Mouse (Mus musculus): ENCODE data around the gene Vmn1r196. TPM values are rescaled to one million over a fixed set of nuclear protein-coding genes. Genes with fewer than 3 reads are reported as not detected.

Gene Vmn1r196
- polyA plus RNA-seq (2017; shearing (Covaris generic)) = not detected

DNA sequence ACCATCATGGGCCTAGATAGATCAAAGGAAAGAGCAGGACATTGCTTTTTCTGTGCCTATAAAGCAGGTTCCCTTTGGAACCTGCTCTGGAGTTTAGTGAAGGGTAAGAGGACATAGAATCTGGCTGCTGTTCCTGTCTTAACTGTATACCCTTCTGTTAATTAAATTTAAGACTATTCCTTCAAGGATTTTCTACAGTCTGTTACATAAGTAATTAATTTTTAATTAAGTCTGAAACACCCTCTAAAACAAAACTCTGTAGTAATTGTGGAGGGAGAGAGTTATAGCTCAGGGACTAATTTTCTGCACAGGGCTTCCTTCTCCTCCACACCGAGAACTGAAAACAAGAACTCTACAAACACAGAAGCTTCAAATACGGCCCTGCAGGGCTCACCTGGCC, at the start of gene Vmn1r196:
Vmn1r196 (plus strand) TSS at position 301 of the 400 bp plus-strand sequence.

DNA sequence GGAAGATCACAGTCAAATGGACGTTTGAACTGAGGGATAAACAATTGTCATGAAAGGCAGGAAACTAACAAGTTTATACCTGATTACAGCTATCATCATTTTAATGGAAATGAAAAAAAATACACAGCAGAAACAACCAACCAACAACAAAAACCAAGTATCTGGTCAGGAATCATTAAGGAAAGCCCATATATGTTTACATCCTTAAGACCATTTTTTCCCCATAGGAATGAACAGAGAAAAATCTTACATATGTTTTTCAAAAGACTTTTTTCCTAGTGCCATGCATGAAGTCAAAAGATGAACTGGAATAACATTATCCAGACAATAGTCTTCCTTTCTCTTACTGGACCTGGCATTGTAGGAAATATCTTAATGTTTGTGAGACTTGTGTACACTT, 45.8 kb upstream of the Vmn1r196 start, which contains the start of gene Vmn1r194:
Vmn1r194 (plus strand) TSS at position 301 of the 400 bp plus-strand sequence.

DNA sequence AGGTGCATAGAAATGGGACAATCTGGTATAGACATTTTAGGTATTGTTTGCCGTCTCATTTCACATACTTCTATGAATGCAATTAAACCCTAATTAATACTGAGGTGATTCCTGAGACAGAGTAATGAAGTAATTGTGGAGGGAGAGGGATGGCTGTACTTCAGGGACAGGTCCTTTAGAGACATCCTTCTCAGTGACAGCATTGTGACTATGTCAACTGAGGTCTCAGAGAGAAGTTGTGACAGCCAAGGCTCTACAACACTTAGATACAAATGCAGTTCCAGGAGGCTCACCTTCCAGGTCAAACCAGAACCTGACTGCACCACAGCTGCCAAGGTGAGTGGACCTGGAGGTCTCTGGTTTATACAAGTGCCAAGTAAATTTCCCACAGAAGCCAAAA, 19.5 kb upstream of the Vmn1r196 start, which contains the start of gene Vmn1r195:
Vmn1r195 (plus strand) TSS at position 301 of the 400 bp plus-strand sequence.

DNA sequence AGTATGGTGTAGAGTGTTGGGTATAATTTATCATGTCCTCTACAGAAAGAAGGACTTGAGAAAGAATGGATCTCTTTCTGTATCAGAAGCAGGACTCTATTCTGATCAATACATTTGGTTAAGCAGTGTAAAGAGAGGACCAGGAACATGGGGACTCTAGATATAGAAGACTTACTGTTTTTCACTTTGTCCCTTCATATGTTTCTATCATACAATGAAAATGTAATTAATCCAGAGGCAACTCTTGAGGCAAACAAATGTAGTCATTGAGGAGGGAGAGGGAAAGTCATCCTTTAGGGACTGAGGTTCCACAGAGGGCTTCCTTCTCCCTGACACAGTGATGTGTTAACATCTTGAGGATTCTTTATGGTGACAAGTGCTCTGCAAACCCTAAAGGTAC, 34.6 kb downstream of the Vmn1r196 start, which contains the start of gene Vmn1r197:
Vmn1r197 (plus strand) TSS at position 301 of the 400 bp plus-strand sequence.

Other genes with a start within 250 kb of the Vmn1r196 start
- gene Hist1h4i, start 248.6 kb upstream of the Vmn1r196 start, polyA plus RNA-seq (2017; shearing (Covaris generic)) = 10.6 TPM
- not detected for gene Hist1h2ag, start 247.0 kb upstream of the Vmn1r196 start, polyA plus RNA-seq (2017; shearing (Covaris generic))
- gene Hist1h2bj, start 246.7 kb upstream of the Vmn1r196 start, polyA plus RNA-seq (2017; shearing (Covaris generic)) = 2.5 TPM
- gene Vmn1r188, start 205.5 kb upstream of the Vmn1r196 start, polyA plus RNA-seq (2017; shearing (Covaris generic)) = not detected
- gene Vmn1r189, start 184.1 kb upstream of the Vmn1r196 start, polyA plus RNA-seq (2017; shearing (Covaris generic)) = not detected
- not detected for gene Vmn1r191, start 106.0 kb upstream of the Vmn1r196 start, polyA plus RNA-seq (2017; shearing (Covaris generic))
- gene Vmn1r192, start 98.8 kb upstream of the Vmn1r196 start, polyA plus RNA-seq (2017; shearing (Covaris generic)) = not detected
- gene Vmn1r193, start 66.8 kb upstream of the Vmn1r196 start, polyA plus RNA-seq (2017; shearing (Covaris generic)) = not detected
- not detected for gene Vmn1r194, start 45.7 kb upstream of the Vmn1r196 start, polyA plus RNA-seq (2017; shearing (Covaris generic))
- gene Vmn1r195, start 19.4 kb upstream of the Vmn1r196 start, polyA plus RNA-seq (2017; shearing (Covaris generic)) = not detected
- gene Vmn1r197, start 34.7 kb downstream of the Vmn1r196 start, polyA plus RNA-seq (2017; shearing (Covaris generic)) = not detected
- gene Vmn1r198, start 60.4 kb downstream of the Vmn1r196 start, polyA plus RNA-seq (2017; shearing (Covaris generic)) = not detected
- gene Vmn1r199, start 89.9 kb downstream of the Vmn1r196 start, polyA plus RNA-seq (2017; shearing (Covaris generic)) = not detected
- gene Vmn1r200, start 100.5 kb downstream of the Vmn1r196 start, polyA plus RNA-seq (2017; shearing (Covaris generic)) = not detected
- not detected for gene Vmn1r201, start 182.0 kb downstream of the Vmn1r196 start, polyA plus RNA-seq (2017; shearing (Covaris generic))
- not detected for gene Vmn1r202, start 215.5 kb downstream of the Vmn1r196 start, polyA plus RNA-seq (2017; shearing (Covaris generic))
- gene Vmn1r203, start 228.2 kb downstream of the Vmn1r196 start, polyA plus RNA-seq (2017; shearing (Covaris generic)) = 0.09 TPM